Mouse (Mus musculus): ENCODE measurements around the gene Fam47e.
"Not testable (repeated sequence)": the region's sequence is repeated elsewhere in the genome, so short reads cannot be mapped to it uniquely, and the experiment has no call there.

Fam47e gene

GRCm38 (mm10) chr5:92554891-92555511 lies at the start of gene Fam47e:
Fam47e (plus strand) TSS chr5:92555069.
- in situ Hi-C loops (cut with MseI, MboI): no loop called here

- in situ Hi-C loops (cut with MseI, MboI): no loop called here
These were observed 49.4 kb upstream of the Fam47e start for GRCm38 (mm10) chr5:92505402-92505865.

- in situ Hi-C loops (cut with MseI, MboI): no loop called here
These were observed 48.6 kb upstream of the Fam47e start for GRCm38 (mm10) chr5:92506301-92506729.

- in situ Hi-C loops (cut with MseI, MboI): no loop called here
These were observed 48.1 kb upstream of the Fam47e start, which contains the start of gene Scarb2 for GRCm38 (mm10) chr5:92506733-92507132. Scarb2 (minus strand) TSS chr5:92506833.

DNA sequence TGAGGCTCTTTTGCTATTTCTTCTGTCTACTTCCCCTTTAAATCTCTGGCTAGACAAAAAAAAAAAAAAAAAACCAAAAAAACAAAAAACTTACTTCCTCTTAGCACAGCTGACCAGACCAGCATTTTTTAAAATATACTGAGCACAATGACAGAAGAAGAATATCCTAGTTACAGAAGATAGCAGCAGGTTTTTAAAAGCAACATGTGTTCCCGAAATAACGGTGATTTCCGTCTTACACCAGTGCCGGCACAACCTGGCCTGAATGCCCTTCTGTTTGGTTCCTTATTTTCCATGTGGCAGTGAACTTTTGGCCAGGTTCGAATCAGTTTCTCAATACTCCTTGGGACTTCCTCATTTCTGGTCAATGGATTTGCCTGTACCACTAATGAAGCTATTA lies 46.0 kb upstream of the Fam47e start:
- in situ Hi-C loops (cut with MseI, MboI): no loop called here

DNA sequence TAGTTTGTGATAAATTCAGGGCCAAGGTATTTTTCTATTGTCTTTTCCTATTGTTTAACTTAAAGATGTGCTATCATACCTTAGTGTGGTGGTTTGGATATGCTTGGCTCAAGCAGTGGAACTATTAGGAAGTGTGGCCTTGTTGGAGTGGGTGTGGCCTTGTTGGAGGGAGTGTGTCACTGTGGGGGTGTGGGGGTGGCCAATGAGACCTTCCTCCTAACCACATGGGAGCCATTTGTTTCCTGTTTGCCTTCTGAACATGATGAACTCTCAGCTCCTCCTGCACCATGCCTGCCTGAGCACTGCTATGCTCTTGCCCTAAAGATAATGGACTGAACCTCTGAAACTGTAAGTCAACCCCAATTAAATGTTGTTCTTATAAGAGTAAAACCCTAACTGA lies 43.6 kb upstream of the Fam47e start:
- in situ Hi-C loops (cut with MseI, MboI): no loop called here

DNA sequence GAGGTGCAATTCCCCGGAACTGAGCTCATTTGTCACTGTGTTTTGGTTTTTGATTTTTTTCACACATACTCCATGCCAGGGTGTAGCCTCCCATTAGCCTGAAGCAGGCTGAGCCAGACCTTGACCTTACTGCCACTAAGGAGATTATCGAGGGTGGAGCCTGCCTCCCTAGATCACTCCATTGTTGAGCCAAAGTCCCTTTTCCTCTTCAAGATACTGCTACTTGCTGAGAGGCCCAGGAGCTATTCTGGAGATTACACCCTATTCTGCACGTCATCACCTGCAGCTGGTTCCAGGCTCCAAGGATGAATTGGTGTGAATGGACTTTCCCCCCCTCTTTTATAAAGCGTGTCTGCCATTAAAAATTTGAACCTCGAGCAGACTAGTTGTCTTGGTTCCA lies 42.8 kb upstream of the Fam47e start:
- in situ Hi-C loops (cut with MseI, MboI): no loop called here

- in situ Hi-C loops (cut with MseI, MboI): not testable (repeated sequence)
These were observed 33.7 kb upstream of the Fam47e start for GRCm38 (mm10) chr5:92521131-92521530.

GRCm38 (mm10) chr5:92524821-92525258 lies 30.0 kb upstream of the Fam47e start:
- in situ Hi-C loops (cut with MseI, MboI): no loop called here

- in situ Hi-C loops (cut with MseI, MboI): no loop called here
These were observed 15.2 kb upstream of the Fam47e start for GRCm38 (mm10) chr5:92539698-92540097.

DNA sequence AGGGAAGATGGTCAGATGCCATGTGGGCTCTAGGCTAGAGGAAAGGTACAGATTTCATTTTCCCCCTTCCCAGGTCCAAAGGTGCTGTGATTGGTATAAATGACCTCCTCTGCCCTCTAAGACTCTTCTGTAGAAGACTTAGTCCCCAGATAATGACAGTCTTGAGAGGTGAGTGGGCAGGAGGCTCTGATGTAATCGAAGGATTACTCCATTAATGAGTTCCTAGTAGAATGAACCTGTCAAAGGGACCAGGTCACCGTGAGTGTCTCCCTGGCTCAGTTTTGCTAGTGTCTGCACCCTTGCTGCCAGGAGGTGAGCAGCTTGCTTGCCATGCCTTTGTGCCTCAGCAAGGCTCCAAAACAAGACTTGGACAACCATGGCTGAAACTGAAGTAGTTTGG lies 2.3 kb upstream of the Fam47e start:
- in situ Hi-C loops (cut with MseI, MboI): no loop called here

- in situ Hi-C loops (cut with MseI, MboI): no loop called here
These were observed 930 bp upstream of the Fam47e start for GRCm38 (mm10) chr5:92553939-92554338.

GRCm38 (mm10) chr5:92554443-92554842 lies 426 bp upstream of the Fam47e start:
- in situ Hi-C loops (cut with MseI, MboI): no loop called here

DNA sequence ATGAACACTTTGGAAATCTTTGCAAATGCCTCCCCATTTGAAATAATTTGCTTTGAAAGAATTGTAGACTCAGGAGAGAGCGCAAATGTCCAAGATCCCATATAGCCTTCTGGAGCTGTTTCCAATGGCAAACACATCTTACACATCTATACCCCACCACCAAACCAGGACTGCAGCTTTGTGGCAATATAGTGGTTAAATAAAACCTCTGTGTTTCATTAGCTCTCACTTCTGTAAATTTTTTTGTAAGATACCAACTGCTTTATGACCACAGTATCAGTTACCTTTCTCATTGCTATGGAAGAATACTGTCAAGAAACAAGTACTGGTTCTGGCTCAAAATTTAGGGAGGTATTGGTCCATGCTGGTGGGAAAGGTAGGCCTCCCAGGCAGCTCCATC lies 1.0 kb downstream of the Fam47e start:
- in situ Hi-C loops (cut with MseI, MboI): no loop called here

GRCm38 (mm10) chr5:92557508-92557907 lies 2.6 kb downstream of the Fam47e start:
- in situ Hi-C loops (cut with MseI, MboI): no loop called here

DNA sequence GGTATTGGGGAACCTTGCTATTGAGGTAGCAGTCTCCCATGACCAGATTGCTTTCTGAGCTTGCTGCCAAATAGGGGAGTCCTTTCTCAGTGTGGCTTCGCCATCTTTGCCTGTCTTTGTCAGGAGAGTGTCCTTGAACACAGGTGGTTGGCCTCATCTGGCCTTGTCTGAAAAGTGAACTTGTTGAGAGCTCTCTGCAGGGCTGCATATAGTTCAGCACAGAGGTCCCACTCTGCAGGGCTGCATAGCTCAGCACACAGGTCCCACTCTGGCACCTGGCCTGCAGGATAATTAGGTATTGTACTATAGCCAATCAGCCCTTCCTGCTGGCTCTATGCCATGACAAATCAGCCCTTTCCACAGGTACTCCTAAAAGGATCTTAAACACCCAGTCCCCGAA lies 5.3 kb downstream of the Fam47e start:
- in situ Hi-C loops (cut with MseI, MboI): no loop called here

DNA sequence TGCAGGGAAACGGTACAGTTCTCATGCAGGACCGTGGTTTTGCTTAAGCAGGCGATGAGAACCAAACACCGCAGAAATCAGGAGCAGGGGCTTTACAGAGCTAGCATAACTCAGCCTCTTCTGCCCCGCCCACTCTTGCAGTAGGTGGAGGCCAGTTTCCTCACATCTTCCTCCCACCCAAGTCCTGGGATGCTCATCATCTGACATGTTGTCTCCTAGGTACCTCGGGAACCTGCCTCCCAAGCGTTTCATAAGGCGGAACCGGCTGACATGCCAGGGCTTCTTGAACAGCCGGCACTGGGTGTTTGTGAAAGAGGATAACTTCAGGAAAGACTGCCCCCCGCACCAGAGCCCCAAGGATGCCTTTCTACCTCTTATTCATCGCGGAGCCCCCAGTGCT lies 7.1 kb downstream of the Fam47e start:
- in situ Hi-C loops (cut with MseI, MboI): no loop called here

DNA sequence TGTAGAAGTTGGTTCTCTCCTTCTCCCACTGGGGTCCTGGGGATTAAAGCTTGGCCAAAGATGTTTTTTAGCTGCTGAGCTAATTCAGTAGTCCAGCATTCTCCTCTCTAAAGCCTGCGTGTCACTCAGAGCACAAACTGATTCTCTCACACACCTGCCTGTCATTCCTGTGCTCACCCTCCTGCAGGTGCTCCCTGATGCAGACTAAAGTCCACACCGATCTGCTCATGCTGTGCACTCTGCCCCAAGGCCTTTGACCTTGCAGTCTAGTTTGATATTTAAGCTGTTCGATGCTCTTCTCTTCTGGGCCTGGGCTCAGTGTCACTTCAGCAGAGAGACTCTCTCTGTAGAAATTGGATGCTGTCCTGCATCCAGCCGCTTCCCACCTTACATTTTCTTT lies 16.4 kb downstream of the Fam47e start:
- in situ Hi-C loops (cut with MseI, MboI): no loop called here

- in situ Hi-C loops (cut with MseI, MboI): no loop called here
These were observed 24.7 kb downstream of the Fam47e start for GRCm38 (mm10) chr5:92579559-92579958.

GRCm38 (mm10) chr5:92585932-92586331 lies 31.1 kb downstream of the Fam47e start:
- in situ Hi-C loops (cut with MseI, MboI): no loop called here

- in situ Hi-C loops (cut with MseI, MboI): no loop called here
These were observed 40.2 kb downstream of the Fam47e start for GRCm38 (mm10) chr5:92595026-92595425.

- in situ Hi-C loops (cut with MseI, MboI): no loop called here
These were observed 42.0 kb downstream of the Fam47e start for GRCm38 (mm10) chr5:92596865-92597264.

DNA sequence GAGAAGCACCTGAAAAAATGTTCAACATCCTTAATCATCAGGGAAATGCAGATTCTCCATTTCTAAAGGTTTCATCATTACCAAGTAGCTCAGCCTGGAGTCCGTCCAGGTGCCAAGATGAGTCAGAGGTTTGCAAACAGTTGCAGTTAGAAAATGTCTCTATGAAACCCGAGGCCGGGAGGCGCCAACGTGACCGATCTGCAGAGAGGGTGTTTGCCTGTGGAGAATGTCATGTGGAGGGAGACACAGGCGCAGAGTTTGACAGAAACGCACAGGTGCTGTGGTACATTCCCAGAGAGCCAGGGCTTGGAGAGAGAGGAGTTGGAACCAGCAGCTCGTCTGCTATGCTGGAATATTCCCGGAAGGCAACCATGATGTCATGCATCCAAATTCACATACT lies 44.2 kb downstream of the Fam47e start:
- in situ Hi-C loops (cut with MseI, MboI): no loop called here
